Mouse (Mus musculus): ENCODE results near the gene Mdga1.

DNA sequence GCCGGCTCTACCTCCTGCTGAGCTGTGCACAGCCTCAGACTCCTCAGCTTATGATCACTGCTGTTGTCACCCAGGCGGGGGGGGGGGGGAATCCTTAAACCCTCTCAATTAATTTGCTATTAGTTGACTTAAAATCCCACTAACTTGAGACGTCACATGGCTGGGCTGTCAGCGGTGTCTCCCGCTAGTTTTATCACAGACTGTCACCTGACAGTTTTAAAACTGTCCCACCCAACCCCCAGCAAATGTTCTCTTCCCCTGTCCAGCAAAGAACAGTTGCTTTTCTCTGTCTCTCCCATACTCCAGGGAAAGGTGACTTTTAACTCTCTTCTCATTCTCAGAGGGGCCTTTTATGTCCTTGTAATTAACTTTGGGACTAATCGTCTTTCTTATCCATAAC is 115.5 kb downstream of the Mdga1 start:
- TF ChIP-seq TAL1 (IDR thresholded peaks at IDR 0.05; ENCODE audit: low read length) (no peak), GATA1 (IDR thresholded peaks at IDR 0.05; ENCODE audit: low read length) (no peak)

All from erythroblast, embryonic 14.5 days (primary cell).